Mouse (Mus musculus) 416B (cell line): ENCODE data around the gene Atxn2l.
"Not testable (repeated sequence)": the region's sequence is repeated elsewhere in the genome, so short reads cannot be mapped to it uniquely, and the experiment has no call there.

Source experiments
- DNase-seq: peaks from one replicate; pipeline ENCODE4 v3.0.0; 2011; ENCODE audit warnings: low read depth

Atxn2l gene

GRCm38 (mm10) chr7:126491005-126491404 lies 12.2 kb downstream of the Atxn2l start:
- no peak for DNase-seq

GRCm38 (mm10) chr7:126487617-126488385 lies 15.4 kb downstream of the Atxn2l start:
- DNase-seq = not testable (repeated sequence)

GRCm38 (mm10) chr7:126487052-126487483 lies 16.2 kb downstream of the Atxn2l start, which contains the start of gene Tufm:
Tufm (plus strand) TSS chr7:126487361.
- peak; percentile 98 for DNase-seq

- DNase-seq = peak; percentile 97
These were observed 20.8 kb downstream of the Atxn2l start for GRCm38 (mm10) chr7:126482392-126482871.

GRCm38 (mm10) chr7:126481699-126482098 lies 21.5 kb downstream of the Atxn2l start:
- peak; percentile 66 for DNase-seq

GRCm38 (mm10) chr7:126474993-126475581 lies 28.1 kb downstream of the Atxn2l start, which contains the start of gene Sh2b1:
Sh2b1 (minus strand) TSS chr7:126475424.
- peak; percentile 96 for DNase-seq

- no peak for DNase-seq
These were observed 28.7 kb downstream of the Atxn2l start for GRCm38 (mm10) chr7:126474486-126474955.

GRCm38 (mm10) chr7:126473470-126474086 lies 29.7 kb downstream of the Atxn2l start:
- no peak for DNase-seq

- DNase-seq = no peak
These were observed 30.5 kb downstream of the Atxn2l start for GRCm38 (mm10) chr7:126472713-126473112.

- peak; percentile 50 for DNase-seq
These were observed 30.9 kb downstream of the Atxn2l start for GRCm38 (mm10) chr7:126472306-126472705.

GRCm38 (mm10) chr7:126471853-126472252 lies 31.4 kb downstream of the Atxn2l start:
- no peak for DNase-seq

GRCm38 (mm10) chr7:126471361-126471760 lies 31.9 kb downstream of the Atxn2l start:
- DNase-seq = no peak

- DNase-seq = peak; percentile 97
These were observed 33.2 kb downstream of the Atxn2l start for GRCm38 (mm10) chr7:126470077-126470476.

- DNase-seq = no peak
These were observed 35.2 kb downstream of the Atxn2l start for GRCm38 (mm10) chr7:126467834-126468627.

- DNase-seq = peak; percentile 59
These were observed 36.0 kb downstream of the Atxn2l start for GRCm38 (mm10) chr7:126467271-126467670.

GRCm38 (mm10) chr7:126466707-126467106 lies 36.5 kb downstream of the Atxn2l start:
- no peak for DNase-seq

- DNase-seq = no peak
These were observed 37.1 kb downstream of the Atxn2l start for GRCm38 (mm10) chr7:126466116-126466515.

GRCm38 (mm10) chr7:126465246-126466030 lies 37.8 kb downstream of the Atxn2l start:
- DNase-seq = no peak

- no peak for DNase-seq
These were observed 38.4 kb downstream of the Atxn2l start for GRCm38 (mm10) chr7:126464836-126465235.

GRCm38 (mm10) chr7:126464121-126464520 lies 39.1 kb downstream of the Atxn2l start:
- DNase-seq = no peak

- no peak for DNase-seq
These were observed 39.7 kb downstream of the Atxn2l start for GRCm38 (mm10) chr7:126463547-126463946.
